Mouse (Mus musculus): ENCODE measurements around the gene Nrip1. TPM values are rescaled to one million over a fixed set of nuclear protein-coding genes. Genes with fewer than 3 reads are reported as not detected.
"Not testable (repeated sequence)": the region's sequence is repeated elsewhere in the genome, so short reads cannot be mapped to it uniquely, and the experiment has no call there.

The Nrip1 gene
- polyA plus RNA-seq, 1 experiment from 2014 or later: 17.4 TPM

- Histone ChIP-seq H3K9me3 (replicated peaks; ENCODE audit: control insufficient read depth, low read length) (no peaks in the 10 kb centered on the region), H3K4me2 (ENCODE audit: low read depth, low read length) (no peak overlapping the region), H3K27ac (ENCODE audit: low read length) (no peak overlapping the region), H3K27me3 (ENCODE audit: control insufficient read depth, insufficient read depth, low read depth, low read length) (no peaks in the 10 kb centered on the region), H3K4me3 (ENCODE audit: low read depth, low read length) (no peak overlapping the region), H3K36me3 (ENCODE audit: control insufficient read depth, insufficient read depth) (no peaks in the 10 kb centered on the region), H3K9ac (ENCODE audit: low read depth, low read length) (no peak overlapping the region), H3K4me1 (ENCODE audit: control insufficient read depth, low read depth, low read length) (no peaks in the 10 kb centered on the region)
- ATAC-seq (ENCODE audit: low read depth): no peak
- WGBS (ENCODE audit: insufficient replicate concordance): 55% methylated on average over 4 of the region's 4 CpGs
Measured at GRCm38 (mm10) chr16:76408696-76409354, 35.2 kb upstream of the Nrip1 start.

- H3K36me3 ChIP-seq (ENCODE audit: control insufficient read depth, insufficient read depth): no peaks in the 10 kb centered on the region
- H3K9me3 ChIP-seq (replicated peaks; ENCODE audit: control insufficient read depth, low read length): no peaks in the 10 kb centered on the region
- H3K4me1 ChIP-seq (ENCODE audit: control insufficient read depth, low read depth, low read length): no peaks in the 10 kb centered on the region
- no peak overlapping the region for H3K4me3 ChIP-seq (ENCODE audit: low read depth, low read length)
- no peak overlapping the region for H3K4me2 ChIP-seq (ENCODE audit: low read depth, low read length)
- no peak overlapping the region for H3K9ac ChIP-seq (ENCODE audit: low read depth, low read length)
- no peak overlapping the region for H3K27ac ChIP-seq (ENCODE audit: low read length)
- no peak for ATAC-seq (ENCODE audit: low read depth)
- no peaks in the 10 kb centered on the region for H3K27me3 ChIP-seq (ENCODE audit: control insufficient read depth, insufficient read depth, low read depth, low read length)
- 71% methylated on average over 8 of the region's 8 CpGs for WGBS (ENCODE audit: insufficient replicate concordance)
Measured at GRCm38 (mm10) chr16:76408241-76408640, 34.6 kb upstream of the Nrip1 start.

- Histone ChIP-seq H3K4me1 (ENCODE audit: control insufficient read depth, low read depth, low read length) (no peaks in the 10 kb centered on the region), H3K36me3 (ENCODE audit: control insufficient read depth, insufficient read depth) (no peaks in the 10 kb centered on the region), H3K27ac (ENCODE audit: low read length) (no peak overlapping the region), H3K27me3 (ENCODE audit: control insufficient read depth, insufficient read depth, low read depth, low read length) (no peaks in the 10 kb centered on the region), H3K9me3 (replicated peaks; ENCODE audit: control insufficient read depth, low read length) (no peaks in the 10 kb centered on the region), H3K4me2 (ENCODE audit: low read depth, low read length) (no peak overlapping the region), H3K4me3 (ENCODE audit: low read depth, low read length) (no peak overlapping the region), H3K9ac (ENCODE audit: low read depth, low read length) (no peak overlapping the region)
- WGBS (ENCODE audit: insufficient replicate concordance): 38% methylated on average over 13 of the region's 13 CpGs
- no peak for ATAC-seq (ENCODE audit: low read depth)
Measured at GRCm38 (mm10) chr16:76407321-76407920, 33.8 kb upstream of the Nrip1 start.

- ATAC-seq (ENCODE audit: low read depth): no peak
- no peak overlapping the region for H3K27ac ChIP-seq (ENCODE audit: low read length)
- H3K27me3 ChIP-seq (ENCODE audit: control insufficient read depth, insufficient read depth, low read depth, low read length): no peaks in the 10 kb centered on the region
- 26% methylated on average over 7 of the region's 7 CpGs for WGBS (ENCODE audit: insufficient replicate concordance)
- no peak overlapping the region for H3K9ac ChIP-seq (ENCODE audit: low read depth, low read length)
- no peak overlapping the region for H3K4me3 ChIP-seq (ENCODE audit: low read depth, low read length)
- H3K4me2 ChIP-seq (ENCODE audit: low read depth, low read length): no peak overlapping the region
- no peaks in the 10 kb centered on the region for H3K36me3 ChIP-seq (ENCODE audit: control insufficient read depth, insufficient read depth)
- H3K4me1 ChIP-seq (ENCODE audit: control insufficient read depth, low read depth, low read length): no peaks in the 10 kb centered on the region
- H3K9me3 ChIP-seq (replicated peaks; ENCODE audit: control insufficient read depth, low read length): no peaks in the 10 kb centered on the region
Measured at GRCm38 (mm10) chr16:76406897-76407296, 33.3 kb upstream of the Nrip1 start.

- WGBS (ENCODE audit: insufficient replicate concordance): 68% methylated on average over 7 of the region's 7 CpGs
- no peak for ATAC-seq (ENCODE audit: low read depth)
Measured at GRCm38 (mm10) chr16:76406319-76406718, 32.7 kb upstream of the Nrip1 start.

GRCm38 (mm10) chr16:76403305-76403704 lies 29.7 kb upstream of the Nrip1 start:
- not testable (repeated sequence) for H3K27me3 ChIP-seq (ENCODE audit: control insufficient read depth, insufficient read depth, low read depth, low read length); ATAC-seq (ENCODE audit: low read depth)
- WGBS (ENCODE audit: insufficient replicate concordance): 85% methylated on average over 24 of the region's 24 CpGs

More at GRCm38 (mm10) chr16:76406319-76406718, 32.7 kb upstream of the Nrip1 start:
- H3K27ac ChIP-seq (ENCODE audit: low read length): no peak overlapping the region
- no peaks in the 10 kb centered on the region for H3K9me3 ChIP-seq (replicated peaks; ENCODE audit: control insufficient read depth, low read length)
- H3K4me3 ChIP-seq (ENCODE audit: low read depth, low read length): no peak overlapping the region
- H3K4me2 ChIP-seq (ENCODE audit: low read depth, low read length): no peak overlapping the region
- H3K9ac ChIP-seq (ENCODE audit: low read depth, low read length): no peak overlapping the region
- H3K4me1 ChIP-seq (ENCODE audit: control insufficient read depth, low read depth, low read length): no peaks in the 10 kb centered on the region
- H3K36me3 ChIP-seq (ENCODE audit: control insufficient read depth, insufficient read depth): no peaks in the 10 kb centered on the region
- H3K27me3 ChIP-seq (ENCODE audit: control insufficient read depth, insufficient read depth, low read depth, low read length): no peaks in the 10 kb centered on the region

GRCm38 (mm10) chr16:76396512-76396911 lies 22.9 kb upstream of the Nrip1 start:
- no peak overlapping the region for H3K4me3 ChIP-seq (ENCODE audit: low read depth, low read length)
- H3K27me3 ChIP-seq (ENCODE audit: control insufficient read depth, insufficient read depth, low read depth, low read length): no peaks in the 10 kb centered on the region
- no peaks in the 10 kb centered on the region for H3K9me3 ChIP-seq (replicated peaks; ENCODE audit: control insufficient read depth, low read length)
- ATAC-seq (ENCODE audit: low read depth): no peak
- WGBS (ENCODE audit: insufficient replicate concordance): 57% methylated on average over 1 of the region's 1 CpGs
- no peaks in the 10 kb centered on the region for H3K4me1 ChIP-seq (ENCODE audit: control insufficient read depth, low read depth, low read length)
- no peak overlapping the region for H3K27ac ChIP-seq (ENCODE audit: low read length)
- no peak overlapping the region for H3K4me2 ChIP-seq (ENCODE audit: low read depth, low read length)
- H3K36me3 ChIP-seq (ENCODE audit: control insufficient read depth, insufficient read depth): no peaks in the 10 kb centered on the region
- no peak overlapping the region for H3K9ac ChIP-seq (ENCODE audit: low read depth, low read length)

More at GRCm38 (mm10) chr16:76403305-76403704, 29.7 kb upstream of the Nrip1 start:
- H3K9me3 ChIP-seq (replicated peaks; ENCODE audit: control insufficient read depth, low read length); H3K27ac ChIP-seq (ENCODE audit: low read length); H3K36me3 ChIP-seq (ENCODE audit: control insufficient read depth, insufficient read depth); H3K4me3 ChIP-seq (ENCODE audit: low read depth, low read length); H3K4me1 ChIP-seq (ENCODE audit: control insufficient read depth, low read depth, low read length); H3K4me2 ChIP-seq (ENCODE audit: low read depth, low read length); H3K9ac ChIP-seq (ENCODE audit: low read depth, low read length): not testable (repeated sequence)

GRCm38 (mm10) chr16:76393267-76393666 lies 19.6 kb upstream of the Nrip1 start:
- no peak overlapping the region for H3K4me2 ChIP-seq (ENCODE audit: low read depth, low read length)
- no peaks in the 10 kb centered on the region for H3K36me3 ChIP-seq (ENCODE audit: control insufficient read depth, insufficient read depth)
- no peaks in the 10 kb centered on the region for H3K9me3 ChIP-seq (replicated peaks; ENCODE audit: control insufficient read depth, low read length)
- no peaks in the 10 kb centered on the region for H3K4me1 ChIP-seq (ENCODE audit: control insufficient read depth, low read depth, low read length)
- no peak overlapping the region for H3K4me3 ChIP-seq (ENCODE audit: low read depth, low read length)
- no peak overlapping the region for H3K9ac ChIP-seq (ENCODE audit: low read depth, low read length)
- H3K27me3 ChIP-seq (ENCODE audit: control insufficient read depth, insufficient read depth, low read depth, low read length): no peaks in the 10 kb centered on the region
- no peak for ATAC-seq (ENCODE audit: low read depth)
- WGBS (ENCODE audit: insufficient replicate concordance): 70% methylated on average over 3 of the region's 3 CpGs
- no peak overlapping the region for H3K27ac ChIP-seq (ENCODE audit: low read length)

- Histone ChIP-seq H3K9me3 (replicated peaks; ENCODE audit: control insufficient read depth, low read length) (no peaks in the 10 kb centered on the region), H3K9ac (ENCODE audit: low read depth, low read length) (no peak overlapping the region), H3K4me2 (ENCODE audit: low read depth, low read length) (no peak overlapping the region), H3K27me3 (ENCODE audit: control insufficient read depth, insufficient read depth, low read depth, low read length) (no peaks in the 10 kb centered on the region), H3K4me1 (ENCODE audit: control insufficient read depth, low read depth, low read length) (no peaks in the 10 kb centered on the region), H3K27ac (ENCODE audit: low read length) (no peak overlapping the region), H3K4me3 (ENCODE audit: low read depth, low read length) (no peak overlapping the region), H3K36me3 (ENCODE audit: control insufficient read depth, insufficient read depth) (no peaks in the 10 kb centered on the region)
- no peak for ATAC-seq (ENCODE audit: low read depth)
- WGBS (ENCODE audit: insufficient replicate concordance): 64% methylated on average over 5 of the region's 5 CpGs
Measured at GRCm38 (mm10) chr16:76386496-76386895, 12.9 kb upstream of the Nrip1 start.
